Mouse (Mus musculus): ENCODE results near the gene Tomm70a. TPM values are rescaled to one million over a fixed set of nuclear protein-coding genes. Genes with fewer than 3 reads are reported as not detected.

The Tomm70a gene
- polyA plus RNA-seq, 1 experiment from 2014 or later = 40.4 TPM

Other genes with a start within 250 kb of the Tomm70a start
- gene Tmem45a, start 235.5 kb upstream of the Tomm70a start, polyA plus RNA-seq (2015; fragmentation: Nextera tagmentation; extraction: Ambion mirVana) = 47.5 and 53.6 TPM in 2 replicates
- gene Lnp1, start 193.6 kb upstream of the Tomm70a start, polyA plus RNA-seq (2015; fragmentation: Nextera tagmentation; extraction: Ambion mirVana) = 0.38 TPM in 1 of 2 replicates, not detected in the other
- gene Tmem45a2, start 50.3 kb upstream of the Tomm70a start, polyA plus RNA-seq (2015; fragmentation: Nextera tagmentation; extraction: Ambion mirVana) = 0.08 TPM in 1 of 2 replicates, not detected in the other
- 93.8 and 101 TPM in 2 replicates for gene Nit2, start 45.6 kb downstream of the Tomm70a start, polyA plus RNA-seq (2015; fragmentation: Nextera tagmentation; extraction: Ambion mirVana)
- gene Tbc1d23, start 109.8 kb downstream of the Tomm70a start, polyA plus RNA-seq (2015; fragmentation: Nextera tagmentation; extraction: Ambion mirVana) = 30.9 and 35.3 TPM in 2 replicates
- 0.11 and 0.17 TPM in 2 replicates for gene Tmem30c, start 171.2 kb downstream of the Tomm70a start, polyA plus RNA-seq (2015; fragmentation: Nextera tagmentation; extraction: Ambion mirVana)
- gene Filip1l, start 231.4 kb downstream of the Tomm70a start, polyA plus RNA-seq (2015; fragmentation: Nextera tagmentation; extraction: Ambion mirVana) = 31.5 and 37.3 TPM in 2 replicates